Mouse (Mus musculus): ENCODE data around the gene Phyhd1. TPM values are rescaled to one million over a fixed set of nuclear protein-coding genes. Genes with fewer than 3 reads are reported as not detected.

Gene Phyhd1
- 1 to 10 TPM; 1.4 to 2.4 TPM for total RNA-seq (2023)

DNA sequence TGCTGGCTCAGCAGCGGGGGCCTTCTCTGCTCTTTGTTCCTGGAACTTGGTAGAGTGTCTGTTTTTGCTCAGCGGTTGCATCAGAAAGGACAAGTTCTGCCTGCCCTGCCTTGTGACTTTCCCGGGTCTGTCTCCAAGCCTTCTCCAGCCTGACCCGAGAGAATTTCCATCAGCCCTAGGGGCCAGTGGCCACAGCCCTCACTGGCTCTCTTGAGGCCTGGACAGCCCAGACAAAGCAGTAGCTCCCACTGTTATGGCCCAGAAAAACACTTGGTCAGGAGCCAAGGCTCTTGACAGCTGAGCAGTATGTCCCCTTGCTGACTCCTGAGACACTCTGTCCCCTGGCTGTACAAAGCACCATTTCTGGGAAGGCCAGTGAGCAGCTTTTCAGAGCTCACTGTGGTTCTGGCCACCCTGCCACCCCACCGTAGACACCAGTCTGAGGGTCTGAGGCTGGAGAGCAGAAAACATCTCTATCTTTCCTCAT, at the start of gene Phyhd1:
Gene Phyhd1 (plus strand): TSS at position 437 of the 487 bp plus-strand sequence.

DNA sequence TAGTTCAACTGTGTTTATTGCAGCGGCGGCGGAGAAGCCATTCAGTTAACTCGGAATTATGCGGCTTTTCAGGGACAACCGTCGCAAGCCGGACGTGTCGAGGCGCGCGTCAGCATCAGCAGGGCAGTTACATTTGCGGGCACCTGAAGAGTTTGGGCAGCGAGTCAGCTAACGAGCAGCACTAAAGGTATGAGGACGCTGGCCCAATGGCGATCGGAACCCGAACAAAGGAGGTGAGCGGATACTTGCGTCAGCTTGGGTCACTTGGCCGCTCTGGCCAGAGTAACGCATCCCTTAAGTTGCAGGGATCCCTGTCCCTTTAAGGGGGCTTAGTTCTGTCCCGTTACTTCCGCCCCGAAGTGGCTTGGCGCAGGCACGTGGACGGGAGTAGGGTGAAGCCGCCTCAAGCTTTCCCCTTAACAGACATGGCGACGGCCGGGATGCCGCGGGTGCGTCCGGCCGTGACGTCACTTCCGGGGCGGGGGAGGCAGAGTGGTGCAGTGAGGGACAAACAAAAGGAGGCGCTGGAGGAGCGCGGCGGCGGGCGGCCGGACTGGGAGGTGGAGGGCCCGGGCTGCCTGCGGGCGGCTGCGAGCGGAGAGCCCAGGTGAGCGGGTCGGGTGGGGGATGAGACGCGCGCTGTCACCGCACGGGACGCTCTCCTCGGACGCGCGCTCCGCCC, 28.7 kb upstream of the Phyhd1 start, which contains the start of gene Lrrc8a:
Gene Lrrc8a (plus strand): TSS at position 517 of the 682 bp plus-strand sequence.

DNA sequence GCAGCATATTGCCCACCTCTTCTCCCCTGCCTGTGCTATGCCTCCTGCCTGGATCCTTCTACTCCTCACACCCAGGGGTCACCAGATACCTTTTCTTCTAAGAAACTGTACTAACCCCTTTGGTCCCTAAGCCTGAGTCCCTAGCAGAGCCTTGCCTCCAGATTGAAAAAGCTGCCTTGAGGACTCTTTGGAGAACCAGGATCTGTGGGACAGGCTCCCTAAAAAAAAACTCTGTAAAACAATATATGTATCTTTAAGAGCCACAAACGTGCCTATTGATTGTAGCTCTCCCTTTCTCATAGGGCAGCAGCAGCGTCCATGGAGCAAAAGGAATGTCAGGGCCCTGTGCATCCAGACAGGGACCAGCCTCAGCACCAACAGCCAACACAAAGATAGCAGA, 25.7 kb upstream of the Phyhd1 start, which contains the start of gene Gm28035:
Gene Gm28035 (plus strand): TSS at position 301 of the 400 bp plus-strand sequence.

DNA sequence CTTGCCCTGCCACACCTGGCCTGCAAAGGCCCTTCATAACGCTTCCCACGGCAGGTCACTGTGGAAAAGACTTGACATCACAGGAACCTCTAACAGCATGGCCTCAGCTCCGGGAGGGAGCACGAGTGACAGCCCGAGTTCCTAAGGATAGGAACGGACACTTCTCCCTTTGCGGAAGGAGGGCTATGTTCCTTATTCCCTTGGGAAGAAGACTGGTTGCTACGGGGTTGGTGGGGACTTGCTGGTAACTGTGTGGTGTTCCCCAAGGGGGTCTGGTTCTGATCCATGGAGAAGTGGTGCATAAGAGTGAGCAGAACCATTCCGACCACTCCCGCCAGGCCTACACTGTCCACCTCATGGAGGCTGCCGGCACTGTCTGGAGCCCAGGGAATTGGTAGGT, 14.7 kb downstream of the Phyhd1 start, which contains the start of gene Gm28038:
Gene Gm28038 (plus strand): TSS at position 301 of the 400 bp plus-strand sequence.

DNA sequence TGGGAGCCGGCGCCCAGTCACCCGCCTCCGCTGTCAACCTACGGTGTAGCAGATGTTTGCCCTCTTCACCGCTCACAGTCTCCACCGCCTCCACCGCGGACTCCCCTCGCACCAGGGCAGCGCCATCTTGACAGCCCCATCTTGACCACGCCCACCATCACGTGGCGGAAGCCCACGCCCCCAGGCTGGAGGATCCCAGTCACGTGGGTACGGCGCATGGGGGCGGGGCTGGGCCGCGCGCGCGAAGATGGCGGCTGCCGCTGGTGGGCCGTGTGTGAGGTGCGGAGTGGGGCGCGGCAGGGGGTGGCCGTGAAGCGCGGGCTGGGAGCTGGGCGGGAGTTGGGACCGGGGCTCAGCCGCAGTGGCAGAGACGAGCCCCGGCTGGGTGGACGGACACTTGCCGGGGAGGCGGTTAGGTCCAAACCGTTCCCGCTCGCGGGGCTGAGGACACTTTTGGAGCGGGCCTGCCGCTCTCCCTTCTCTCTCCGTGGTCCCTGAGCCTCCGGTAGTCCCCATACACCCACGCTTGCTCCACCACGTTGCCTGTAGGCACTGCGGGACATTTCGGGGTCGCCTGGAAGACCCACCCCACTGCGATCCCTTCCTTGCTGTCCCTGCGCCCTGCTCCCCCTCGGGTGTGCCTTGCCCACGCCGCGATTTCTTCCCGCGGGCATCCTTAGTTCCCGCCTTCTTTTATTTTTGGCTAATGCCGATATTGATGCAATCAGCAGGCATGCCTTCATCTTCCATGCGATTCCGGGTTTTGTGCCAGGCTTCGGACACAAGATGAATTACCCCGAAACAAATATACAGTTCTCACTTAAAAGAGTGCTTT, 20.4 kb downstream of the Phyhd1 start, which contains the start of the genes Dolk and Nup188:
Gene Dolk (minus strand): TSS at position 143 of the 835 bp plus-strand sequence.
Gene Nup188 (plus strand): TSS at position 206 of the 835 bp plus-strand sequence.

Other genes with a start within 250 kb of the Phyhd1 start
- 1 to 10 TPM; 2.0 TPM for gene Wdr34, start 217.3 kb upstream of the Phyhd1 start, total RNA-seq (2023)
- gene Set, start 208.8 kb upstream of the Phyhd1 start, total RNA-seq (2023) = 100 to 1,000 TPM; 117 to 141 TPM
- gene Pkn3, start 188.5 kb upstream of the Phyhd1 start, total RNA-seq (2023) = 10 to 100 TPM in 1 of 2 experiments, 1 to 10 TPM in 1; 4.2 to 11.0 TPM
- gene Zdhhc12, start 172.6 kb upstream of the Phyhd1 start, total RNA-seq (2023) = 10 to 100 TPM; 11.2 to 11.5 TPM
- 10 to 100 TPM; 32.6 to 35.7 TPM for gene Zer1, start 141.6 kb upstream of the Phyhd1 start, total RNA-seq (2023)
- 10 to 100 TPM; 44.3 to 51.3 TPM for gene Tbc1d13, start 132.5 kb upstream of the Phyhd1 start, total RNA-seq (2023)
- 1 to 10 TPM; 3.2 to 3.4 TPM for gene Endog, start 94.7 kb upstream of the Phyhd1 start, total RNA-seq (2023)
- gene Spout1, start 87.7 kb upstream of the Phyhd1 start, total RNA-seq (2023) = 10 to 100 TPM in 1 of 2 experiments, 1 to 10 TPM in 1; 7.6 to 10.1 TPM
- gene Kyat1, start 60.4 kb upstream of the Phyhd1 start, total RNA-seq (2023) = 1 to 10 TPM; 2.5 TPM
- gene Lrrc8a, start 28.5 kb upstream of the Phyhd1 start, total RNA-seq (2023) = 10 to 100 TPM; 16.2 to 19.7 TPM
- gene Gm28035, start 25.6 kb upstream of the Phyhd1 start, total RNA-seq (2023) = under 1 TPM in 1 of 2 experiments, not detected in 1; 0.64 TPM
- gene Gm28038, start 14.8 kb downstream of the Phyhd1 start, total RNA-seq (2023) = 1 to 10 TPM in 1 of 2 experiments, not detected in 1; 8.2 TPM
- gene Dolk, start 20.1 kb downstream of the Phyhd1 start, total RNA-seq (2023) = 1 to 10 TPM; 4.6 to 6.1 TPM
- gene Nup188, start 20.2 kb downstream of the Phyhd1 start, total RNA-seq (2023) = 10 to 100 TPM; 30.0 to 30.1 TPM
- gene Sh3glb2, start 93.1 kb downstream of the Phyhd1 start, total RNA-seq (2023) = 10 to 100 TPM; 14.6 to 16.0 TPM
- gene Miga2, start 98.0 kb downstream of the Phyhd1 start, total RNA-seq (2023) = 1 to 10 TPM; 5.9 to 7.6 TPM
- gene Dolpp1, start 126.1 kb downstream of the Phyhd1 start, total RNA-seq (2023) = 10 to 100 TPM; 10.8 to 12.6 TPM
- 10 to 100 TPM; 31.9 to 36.0 TPM for gene Crat, start 149.6 kb downstream of the Phyhd1 start, total RNA-seq (2023)
- 100 to 1,000 TPM in 1 of 2 experiments, 10 to 100 TPM in 1; 96.5 to 101 TPM for gene Ptpa, start 149.8 kb downstream of the Phyhd1 start, total RNA-seq (2023)
- 1 to 10 TPM in 1 of 2 experiments, under 1 TPM in 1; 0.76 to 1.9 TPM for gene Ier5l, start 208.0 kb downstream of the Phyhd1 start, total RNA-seq (2023)

Data from neutrophil, adult 59 days (primary cell).